Mouse (Mus musculus): Measurements from ENCODE around the gene Cux1.
"Not testable (repeated sequence)": the region's sequence is repeated elsewhere in the genome, so short reads cannot be mapped to it uniquely, and the experiment has no call there.

Cux1 gene

DNA sequence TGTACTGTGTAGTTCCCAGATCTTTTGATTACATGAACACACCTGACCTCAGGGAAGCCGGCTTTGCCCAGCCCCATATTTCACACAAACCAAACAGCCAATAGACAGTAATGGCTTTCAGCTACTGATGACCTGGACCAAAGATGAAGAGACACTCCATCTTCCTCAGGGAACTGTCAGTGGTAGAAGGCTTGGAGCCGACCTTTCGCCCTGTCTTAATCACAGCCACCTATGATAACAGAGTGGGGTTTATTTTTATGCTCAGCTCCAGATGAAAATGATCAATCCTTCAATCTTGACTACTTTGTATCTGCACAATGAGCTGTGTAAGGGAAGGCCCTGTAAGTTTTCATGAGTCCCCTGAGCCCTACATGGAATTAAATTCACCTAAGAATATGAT lies 93.2 kb downstream of the Cux1 start:
- no peak for DNase-seq (ENCODE audit: low spot score in 2 of 2)

DNA sequence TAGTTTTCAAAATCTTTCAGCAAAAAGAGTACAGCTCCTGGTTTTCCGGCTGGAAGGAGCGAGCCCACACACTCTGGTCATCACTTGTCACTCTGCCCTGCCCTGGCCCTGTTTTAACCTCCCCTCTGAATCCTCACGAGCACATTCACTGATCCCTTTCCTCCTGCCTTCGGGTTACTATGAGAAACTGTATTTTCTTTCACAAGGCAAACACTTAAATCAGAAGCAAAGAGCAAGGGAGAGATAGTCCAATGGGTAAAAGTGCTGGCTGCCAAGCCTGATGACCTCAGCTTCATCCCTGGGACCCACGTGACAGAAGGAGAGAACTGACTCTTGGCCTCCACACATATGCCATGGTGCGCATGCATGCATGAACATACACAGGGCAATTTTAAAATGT lies 94.0 kb downstream of the Cux1 start:
- no peak for DNase-seq (ENCODE audit: low spot score in 2 of 2)

DNA sequence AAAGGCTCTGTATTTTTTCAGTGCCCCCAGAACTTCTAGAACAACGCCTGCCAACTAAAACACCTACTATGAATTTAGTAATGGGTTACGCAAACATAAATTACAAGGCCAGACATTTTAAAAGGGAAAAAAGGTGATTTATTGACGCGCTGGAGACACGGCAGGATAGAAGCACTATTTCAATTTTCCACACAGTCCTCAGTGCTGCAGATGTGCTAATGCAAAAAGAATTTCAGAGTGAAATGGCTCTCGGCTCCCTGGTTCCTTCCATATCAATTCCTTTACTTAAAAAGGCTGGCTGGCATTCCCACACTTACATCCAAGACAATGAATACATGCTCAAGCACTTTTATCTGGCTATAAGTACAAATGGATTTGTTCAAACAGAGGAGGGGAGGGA lies 94.4 kb downstream of the Cux1 start:
- no peak for DNase-seq (ENCODE audit: low spot score in 2 of 2)

DNA sequence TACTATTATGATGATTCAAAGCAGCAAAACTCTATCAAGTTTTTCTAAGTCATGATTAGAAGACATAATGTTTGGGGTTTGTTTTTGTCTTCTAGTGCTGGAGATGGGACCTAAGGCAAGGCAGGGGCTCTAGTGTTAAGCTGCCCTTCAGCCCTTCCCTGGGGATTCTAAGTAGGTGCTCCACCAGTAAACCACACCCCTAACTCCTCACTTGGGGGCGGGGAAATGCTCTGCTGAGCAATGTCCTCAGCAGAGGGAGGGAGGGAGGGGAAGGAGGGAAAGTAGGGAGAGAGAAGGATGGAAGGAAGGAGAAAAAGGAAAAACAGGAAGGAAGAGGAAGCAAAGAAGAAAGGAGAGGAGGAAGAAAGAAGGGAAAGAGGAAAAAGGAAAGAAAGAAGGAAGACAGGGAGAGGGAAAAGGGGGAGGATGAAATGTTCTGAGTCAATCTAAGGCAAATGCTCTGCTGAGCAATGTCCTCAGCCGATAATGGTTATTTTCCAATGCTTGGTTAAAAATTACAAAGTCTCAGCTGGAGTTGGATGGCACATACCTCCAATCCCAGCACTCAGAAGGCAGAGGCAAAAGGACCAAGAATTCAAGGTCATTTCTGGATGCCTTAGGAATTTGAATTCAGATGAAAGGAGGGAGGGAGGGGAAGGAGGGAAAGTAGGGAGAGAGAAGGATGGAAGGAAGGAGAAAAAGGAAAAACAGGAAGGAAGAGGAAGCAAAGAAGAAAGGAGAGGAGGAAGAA lies 96.1 kb downstream of the Cux1 start:
- not testable (repeated sequence) for DNase-seq (ENCODE audit: low spot score in 2 of 2)

DNA sequence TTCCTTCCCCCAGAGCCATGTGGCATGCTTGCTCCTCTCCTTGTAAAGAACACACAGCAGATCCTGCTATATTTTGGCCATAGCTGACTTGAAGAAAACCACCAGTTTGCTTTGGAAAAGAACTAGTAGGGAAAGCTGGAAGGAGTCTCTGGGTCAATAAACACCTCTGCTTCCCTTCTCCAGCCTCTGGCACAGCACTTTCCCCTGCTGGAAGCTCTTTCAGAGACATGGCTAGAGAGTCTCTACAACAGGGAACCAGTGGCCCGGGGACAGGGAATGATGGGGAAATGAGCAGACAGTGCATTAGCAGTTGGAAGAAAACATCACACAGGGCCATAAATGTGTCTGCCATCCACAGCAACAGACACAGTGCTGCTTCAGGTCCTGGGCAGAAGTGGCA lies 98.0 kb downstream of the Cux1 start:
- DNase-seq (ENCODE audit: low spot score in 2 of 2) = no peak

DNA sequence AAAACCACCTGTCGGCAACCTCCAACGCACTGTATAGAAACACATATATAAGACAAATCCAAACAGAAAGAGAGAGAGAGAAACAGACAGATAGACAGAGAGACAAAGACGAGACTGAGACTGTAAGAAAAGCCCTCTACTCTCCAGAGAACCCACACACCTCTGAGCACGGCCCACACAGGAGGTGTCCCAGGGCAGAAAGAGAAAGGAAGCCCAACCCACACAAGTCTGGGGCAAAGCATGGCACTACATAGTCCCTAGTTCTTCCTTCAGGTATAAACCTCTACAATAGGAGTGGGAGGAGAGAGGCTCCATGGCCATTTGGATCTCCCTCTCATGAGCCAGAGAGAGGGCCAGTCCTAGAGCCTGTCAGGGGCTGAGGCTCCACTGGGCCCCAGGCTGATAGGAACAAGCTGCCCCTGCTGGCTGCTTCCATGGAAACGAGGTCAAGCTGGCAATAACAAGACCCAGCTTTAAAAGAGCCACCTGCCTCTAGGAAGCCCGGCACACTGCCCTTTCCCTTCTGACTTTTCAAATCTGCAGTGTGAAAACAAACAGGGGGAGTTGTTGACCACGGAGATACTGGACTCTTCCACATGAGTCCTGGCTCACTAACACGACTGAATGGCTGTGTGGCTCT lies 99.8 kb downstream of the Cux1 start:
- peak in 1 of 2 experiments; percentile 58 for DNase-seq (ENCODE audit: low spot score in 2 of 2)

DNA sequence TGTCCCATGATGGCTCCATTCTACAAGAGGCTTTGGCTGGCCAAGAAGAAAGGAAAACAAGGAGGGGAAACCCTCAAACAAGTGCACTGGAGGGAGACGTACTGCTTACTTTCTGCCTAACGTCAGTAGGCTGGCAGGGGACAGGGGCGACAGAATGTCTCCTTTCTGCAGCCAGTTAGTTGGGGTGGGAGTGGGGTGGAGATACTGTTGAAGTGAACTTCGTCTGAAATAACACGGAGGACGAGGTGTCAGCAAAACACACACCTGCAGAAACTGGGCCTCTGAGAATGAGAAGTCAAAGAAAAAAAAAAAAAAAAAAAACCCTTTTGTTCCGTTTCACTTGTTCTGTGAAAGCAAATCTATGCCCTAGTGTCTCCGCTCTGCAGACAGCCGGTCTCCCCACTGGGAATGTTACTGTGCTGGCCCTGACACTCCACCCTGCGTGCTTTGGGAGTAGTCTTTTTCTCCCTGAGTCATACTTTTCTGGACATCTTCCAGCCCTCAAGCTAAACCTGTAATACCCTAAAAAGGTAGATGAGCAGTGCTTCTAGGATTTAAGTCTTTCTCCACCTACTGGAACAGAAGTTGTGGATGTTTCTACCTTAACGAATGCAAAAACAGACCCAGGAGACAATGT lies 101.4 kb downstream of the Cux1 start:
- peak in 1 of 2 experiments; percentile 40 for DNase-seq (ENCODE audit: low spot score in 2 of 2)

DNA sequence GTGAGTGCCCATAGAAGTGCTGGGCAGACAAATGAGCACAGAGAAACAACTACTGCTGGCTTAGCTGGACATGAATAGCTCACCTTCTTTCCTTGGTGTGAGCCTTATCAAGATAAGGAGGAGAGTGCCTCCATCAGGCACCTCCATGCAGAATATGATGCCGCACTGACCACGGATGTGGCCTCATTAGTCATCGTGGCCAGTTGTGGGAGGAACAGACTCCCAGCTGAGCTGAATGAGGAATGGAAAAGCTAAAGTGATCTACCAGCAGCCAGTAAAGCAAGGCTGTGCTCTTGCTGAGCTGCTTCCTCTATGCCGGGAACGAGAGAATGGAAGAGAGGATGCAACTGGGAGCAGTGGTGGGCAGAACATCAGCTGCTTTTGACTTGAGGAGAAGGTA lies 101.9 kb downstream of the Cux1 start:
- no peak for DNase-seq (ENCODE audit: low spot score in 2 of 2)

DNA sequence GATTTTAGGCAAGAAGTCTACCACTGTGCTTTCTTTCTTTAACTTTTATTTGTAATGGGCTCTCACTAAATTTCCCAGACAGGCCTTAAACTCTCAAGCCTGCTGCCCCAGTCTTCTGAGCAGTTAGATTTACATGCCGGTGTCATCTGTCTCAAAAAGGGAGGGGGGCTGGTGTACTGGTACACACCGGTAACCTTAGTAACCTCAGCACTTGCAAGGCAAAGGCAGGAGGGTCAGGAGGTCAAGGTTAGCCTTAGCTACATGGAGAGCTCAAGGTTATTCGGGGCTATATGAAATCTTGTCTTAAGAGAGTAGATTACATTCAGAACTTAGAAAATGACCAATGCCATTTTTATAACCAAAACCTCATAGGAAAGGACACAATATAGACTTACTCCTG lies 102.4 kb downstream of the Cux1 start:
- no peak for DNase-seq (ENCODE audit: low spot score in 2 of 2)

DNA sequence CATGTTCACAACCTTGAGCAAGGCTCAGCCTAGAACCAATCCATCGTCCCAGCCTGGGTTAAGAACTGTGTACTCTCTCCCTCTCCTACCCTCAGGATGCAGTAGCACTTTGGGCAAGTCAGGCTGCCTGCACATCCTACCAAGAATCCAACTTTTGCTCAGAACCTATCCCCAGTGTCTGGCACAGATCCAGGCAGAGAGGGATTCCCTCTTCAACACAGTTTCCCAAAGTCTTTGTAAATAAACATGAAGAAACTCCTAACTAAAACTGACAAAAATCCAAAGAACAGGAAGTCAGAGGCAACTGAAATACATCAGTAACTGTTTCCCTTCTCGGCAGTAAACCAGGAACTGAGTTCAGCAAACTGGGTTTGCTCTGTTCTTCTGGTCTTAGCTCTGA lies 103.2 kb downstream of the Cux1 start:
- no peak for DNase-seq (ENCODE audit: low spot score in 2 of 2)

DNA sequence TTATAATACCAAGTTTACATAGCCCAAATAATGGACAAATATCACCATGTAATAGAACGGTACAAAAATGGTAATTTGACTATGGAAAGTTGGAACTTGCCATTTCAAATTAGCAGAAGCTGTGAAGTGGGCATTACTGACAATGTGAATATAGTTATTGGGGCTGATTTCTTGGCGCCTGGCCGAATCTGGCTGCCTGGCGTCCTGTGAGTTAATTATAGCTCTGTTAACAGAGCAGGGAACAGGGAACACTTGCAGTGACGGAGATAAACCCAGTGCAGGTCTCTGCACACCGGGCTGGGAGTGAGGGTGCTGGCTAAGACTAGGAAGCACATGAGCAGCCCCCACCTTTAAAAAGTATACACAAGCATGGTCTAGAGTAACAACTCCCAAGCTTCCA lies 104.7 kb downstream of the Cux1 start:
- no peak for DNase-seq (ENCODE audit: low spot score in 2 of 2)

DNA sequence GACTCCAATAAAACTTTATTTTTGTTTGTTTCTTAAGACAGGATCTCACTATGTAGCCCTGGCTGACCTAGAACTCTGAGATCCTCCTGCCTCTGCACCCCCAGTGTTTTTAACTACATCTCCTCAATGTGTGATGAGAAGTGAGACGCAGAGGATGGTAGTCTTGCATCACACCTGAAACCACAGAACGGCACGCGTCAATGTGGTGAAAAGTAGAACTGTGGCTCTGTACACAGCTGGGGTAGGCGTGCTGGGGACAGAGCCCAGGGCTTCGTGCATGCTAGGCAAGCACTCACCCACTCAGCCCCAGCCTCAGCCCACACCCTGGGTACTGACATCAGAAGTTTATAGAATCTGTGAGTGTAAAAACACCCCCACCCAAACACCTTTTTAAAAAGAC lies 107.4 kb downstream of the Cux1 start:
- DNase-seq (ENCODE audit: low spot score in 2 of 2) = no peak

DNA sequence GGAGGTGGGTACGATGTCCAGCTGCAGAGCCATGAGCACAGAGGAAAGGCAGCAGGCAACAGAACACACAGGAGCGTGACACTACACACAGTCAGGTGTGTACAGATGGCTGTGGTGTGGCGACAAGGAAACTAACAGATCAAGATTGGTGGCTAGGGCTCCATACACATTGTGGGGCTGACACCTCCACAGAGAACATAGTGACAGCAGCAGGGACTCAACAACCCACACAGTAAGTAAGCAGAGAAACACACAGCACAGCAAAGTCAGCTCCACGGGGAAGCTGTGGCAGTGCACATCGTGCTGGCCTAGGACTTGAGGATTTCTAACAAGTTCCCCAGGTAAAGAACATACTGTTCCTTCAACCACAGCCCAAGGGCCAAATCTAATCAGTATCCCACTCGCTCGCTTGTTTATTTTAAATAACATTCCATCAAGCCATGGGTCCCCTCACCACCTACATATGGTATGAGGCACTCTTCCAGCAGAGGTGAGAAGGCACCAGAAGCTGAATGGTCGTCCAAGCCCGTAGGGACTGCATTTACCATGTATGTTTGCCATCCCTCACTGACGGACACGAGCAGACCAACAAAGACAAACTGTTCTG lies 108.3 kb downstream of the Cux1 start:
- DNase-seq (ENCODE audit: low spot score in 2 of 2) = no peak

DNA sequence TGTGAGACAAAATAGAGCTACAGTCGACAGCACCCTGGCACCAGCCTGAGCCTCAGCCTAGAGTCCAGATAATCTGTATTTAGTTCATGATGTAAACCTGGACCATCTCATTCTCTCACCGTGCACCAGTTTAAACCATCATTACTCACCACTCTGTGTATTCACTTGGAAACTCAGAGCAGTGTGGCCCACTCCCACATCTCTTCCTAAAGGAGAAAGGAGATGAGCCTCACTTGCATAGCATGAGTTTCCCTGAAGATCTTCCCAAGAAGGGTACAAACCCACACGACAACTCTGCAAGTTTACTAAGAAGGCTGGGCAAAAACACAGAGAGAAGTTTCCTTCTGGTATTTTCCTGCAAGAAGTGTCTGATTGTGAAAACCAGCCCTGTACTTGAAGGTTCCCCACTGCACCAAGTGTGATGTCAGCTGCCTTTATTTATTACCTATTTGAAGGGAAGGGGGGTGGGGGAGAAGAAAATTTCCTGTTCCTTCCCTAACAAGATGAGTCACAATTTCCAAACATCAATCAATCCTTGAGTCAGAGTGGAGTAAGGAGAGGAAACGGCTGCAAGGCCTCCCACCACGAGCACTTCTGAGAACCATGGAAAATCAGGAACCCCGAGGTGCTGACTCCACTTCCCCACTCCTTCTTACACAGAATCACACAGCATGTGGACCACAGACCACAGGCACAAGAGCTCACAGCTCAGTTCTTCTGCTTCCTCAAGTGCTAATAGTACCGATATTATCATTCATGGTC lies 109.0 kb downstream of the Cux1 start:
- DNase-seq (ENCODE audit: low spot score in 2 of 2) = no peak

DNA sequence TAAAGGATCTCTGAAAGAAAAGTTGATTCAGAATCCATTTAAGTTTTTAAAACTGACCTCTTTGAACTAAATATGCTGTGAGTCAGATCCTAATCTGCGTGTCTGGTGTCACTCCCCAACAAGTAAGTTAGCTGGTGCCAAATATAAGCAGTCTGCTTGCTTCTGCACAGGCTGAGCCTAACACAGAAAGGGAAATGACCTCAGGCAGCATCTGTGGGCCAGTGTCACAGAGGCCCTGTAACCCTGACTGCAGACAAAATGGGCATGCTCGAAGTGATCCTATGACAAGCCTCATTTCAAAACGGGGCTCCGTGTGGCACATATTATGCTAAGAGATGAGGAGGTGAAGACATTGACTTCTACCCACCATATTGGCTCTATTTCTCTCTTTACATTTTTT lies 110.9 kb downstream of the Cux1 start:
- DNase-seq (ENCODE audit: low spot score in 2 of 2) = no peak

DNA sequence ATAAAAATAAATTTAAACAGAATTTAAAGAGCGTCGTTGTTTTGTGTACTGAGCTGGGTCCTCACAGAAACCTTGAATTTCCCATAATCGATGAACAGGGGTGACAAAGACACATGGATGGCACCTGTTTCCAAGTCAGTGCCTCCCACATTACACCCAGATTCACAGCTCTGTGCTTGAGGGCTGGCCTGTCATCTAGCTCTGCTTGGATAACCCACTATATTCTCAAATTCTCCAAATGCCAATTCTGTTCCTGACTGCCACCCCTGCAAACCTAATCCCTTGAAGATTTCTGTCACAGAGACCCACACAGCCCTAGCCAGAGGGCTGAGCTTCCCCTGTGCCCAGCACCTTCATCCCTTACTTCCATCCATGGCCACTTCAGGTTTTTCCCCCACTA lies 114.6 kb downstream of the Cux1 start:
- no peak for DNase-seq (ENCODE audit: low spot score in 2 of 2)

DNA sequence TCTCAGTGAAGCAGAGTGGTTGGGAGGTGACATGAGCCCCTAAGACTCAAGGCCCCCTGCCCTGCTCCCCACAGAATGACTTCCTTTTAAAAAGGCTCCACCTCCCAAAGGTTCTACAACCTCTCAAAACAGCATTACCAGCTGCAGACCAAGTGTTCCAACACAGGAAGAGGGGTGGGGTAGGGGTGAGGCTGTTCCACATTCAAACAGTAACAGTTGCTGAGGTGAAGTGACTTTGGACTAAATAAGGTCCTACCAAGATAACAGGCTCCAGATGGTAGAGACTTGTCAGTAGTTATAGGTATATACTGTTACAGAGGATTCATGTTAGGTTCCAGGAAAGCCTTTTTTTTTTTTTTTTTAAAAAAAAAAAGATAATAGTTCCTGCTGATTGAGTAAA lies 117.5 kb downstream of the Cux1 start:
- no peak for DNase-seq (ENCODE audit: low spot score in 2 of 2)

DNA sequence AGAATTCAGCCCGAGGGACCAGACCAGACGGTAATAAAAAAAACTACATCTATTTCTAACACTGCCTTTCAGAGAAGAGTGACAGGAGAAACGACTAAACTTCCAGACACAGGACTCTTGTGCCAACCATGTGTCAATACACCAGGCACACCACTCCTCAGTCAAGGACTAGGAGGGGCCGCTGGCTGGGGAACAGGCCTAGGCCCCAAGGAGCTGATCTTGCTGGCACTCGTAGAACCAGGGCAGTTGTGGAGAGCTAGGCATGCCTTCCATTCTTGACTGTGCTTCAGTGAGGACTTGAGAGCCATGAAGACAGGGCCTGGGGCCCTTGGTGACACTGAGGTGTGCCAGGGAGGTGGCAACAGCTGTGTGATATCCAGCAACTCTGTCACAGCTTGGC lies 121.3 kb downstream of the Cux1 start:
- DNase-seq (ENCODE audit: low spot score in 2 of 2) = no peak

DNA sequence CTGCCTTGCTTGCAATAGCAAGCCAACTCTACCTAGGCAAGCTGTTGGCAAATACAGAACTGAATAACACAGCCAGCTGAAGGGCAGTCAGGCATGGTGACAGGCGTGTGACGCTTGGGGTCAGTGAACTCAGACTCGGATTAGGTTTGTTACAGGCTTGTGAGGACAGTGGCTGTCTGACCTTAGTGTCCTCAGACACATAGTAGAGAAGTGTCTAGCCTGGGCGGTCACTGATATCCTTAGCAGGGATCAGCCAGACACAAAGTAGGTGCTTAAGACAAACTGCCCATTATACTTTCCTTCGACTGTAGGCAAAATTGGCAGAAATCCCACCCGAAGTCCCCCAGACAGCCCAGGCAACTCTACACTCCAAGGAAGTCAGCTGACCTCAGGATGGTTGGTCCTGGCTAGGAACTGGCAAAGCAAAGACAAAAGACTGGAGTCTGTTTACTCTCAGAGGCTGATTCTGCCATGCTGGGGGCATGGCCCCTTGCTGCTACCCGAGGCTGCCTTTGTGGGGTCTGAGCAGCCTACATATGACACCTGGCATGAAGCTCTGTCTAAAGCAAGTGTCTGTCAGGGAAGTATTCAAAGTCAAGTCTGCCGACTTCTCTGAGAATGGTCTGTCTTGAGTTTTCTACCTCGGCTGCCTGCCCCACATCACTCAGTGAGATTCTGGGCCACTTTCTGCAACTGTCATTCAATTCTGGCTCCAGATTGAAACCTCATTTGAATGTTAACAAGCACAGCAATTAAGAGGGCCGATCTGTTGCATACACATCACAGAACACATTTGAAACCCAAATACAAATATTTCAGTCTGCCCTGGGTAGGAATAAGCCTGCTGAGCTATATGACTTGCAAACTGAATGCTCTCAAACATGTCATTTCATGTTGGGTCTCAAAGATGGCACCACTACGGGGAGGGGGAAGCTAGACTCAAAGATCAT lies 124.8 kb downstream of the Cux1 start:
- no peak for DNase-seq (ENCODE audit: low spot score in 2 of 2)

DNA sequence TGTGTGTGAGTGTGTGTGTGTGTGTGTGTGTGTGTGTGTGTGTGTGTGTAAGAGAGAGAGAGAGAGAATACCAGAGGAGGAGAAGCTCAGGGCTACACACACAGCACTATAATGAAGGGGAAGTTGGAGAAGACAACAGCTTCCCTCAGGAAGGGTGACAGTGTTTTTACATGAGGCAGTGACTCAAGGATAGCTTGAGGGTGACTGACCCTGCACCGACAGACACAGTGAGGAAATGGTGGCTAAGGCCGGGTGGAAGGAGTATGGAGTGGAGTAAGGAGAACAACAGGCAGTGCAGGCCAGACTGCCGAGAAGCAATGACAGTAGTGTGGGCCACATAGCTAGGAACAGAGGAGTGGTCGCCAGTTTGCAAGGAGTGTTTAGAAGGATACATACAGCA lies 137.6 kb downstream of the Cux1 start:
- DNase-seq (ENCODE audit: low spot score in 2 of 2) = no peak

DNA sequence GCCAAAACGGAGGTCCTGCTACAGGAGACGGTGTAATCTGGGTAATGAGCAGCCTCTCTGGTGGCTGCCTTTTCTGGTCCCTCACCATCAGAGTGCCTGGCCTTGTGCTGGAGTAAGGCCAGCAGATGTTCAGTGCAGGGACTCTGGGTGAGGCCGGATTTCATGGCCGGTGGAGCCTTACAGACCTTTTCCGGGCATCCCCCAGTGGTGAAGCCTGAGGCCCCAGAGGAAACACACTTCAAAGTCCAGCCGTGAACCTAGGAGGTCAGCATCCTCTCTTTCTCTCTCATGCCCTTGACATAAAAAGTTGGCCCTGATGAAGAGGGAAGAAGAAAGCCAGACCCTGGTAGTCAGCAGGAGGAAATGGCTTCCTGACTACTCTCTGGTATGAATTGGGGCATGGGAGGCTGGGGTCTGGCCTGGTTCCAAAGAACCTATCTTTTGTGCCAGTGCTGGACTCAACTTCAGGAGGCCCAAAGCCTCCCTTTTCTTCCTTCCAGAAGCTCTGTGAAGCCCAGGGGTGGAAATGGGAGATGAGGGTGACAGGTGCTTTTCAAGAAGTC lies 138.7 kb downstream of the Cux1 start:
- DNase-seq (ENCODE audit: low spot score in 2 of 2) = no peak

Data from urinary bladder, postnatal 4 days (tissue).